In the genomic region with DNA sequence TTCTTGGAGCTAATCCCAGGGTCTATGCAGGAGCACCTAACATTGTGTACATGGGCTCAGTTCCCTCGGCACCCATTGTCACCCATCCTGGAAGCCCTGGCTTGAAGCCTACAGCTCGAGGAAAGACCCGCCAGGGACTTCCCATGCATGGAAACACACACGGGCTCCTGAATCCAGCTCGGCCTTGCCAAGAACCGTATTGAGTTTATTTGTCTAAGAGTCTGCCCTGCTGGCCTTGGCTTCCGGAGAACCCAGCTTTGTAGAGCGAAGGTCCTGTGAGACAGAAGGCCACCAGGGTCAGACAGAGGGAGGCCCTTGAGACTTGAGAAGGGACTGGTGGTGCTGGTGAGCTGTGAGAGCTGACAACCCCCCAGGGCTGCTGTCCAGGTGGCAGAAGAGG, we compare ENCODE assay signal across 13 mouse cellular contexts.
DNase-seq lines count a peak whose midpoint lies in the region; ATAC-seq and TF ChIP-seq lines count a peak whose summit lies in the region.
"Had no signal": no experiment of that assay in that cellular context is flagged by ENCODE, and none has a peak within 500 bp of the region (broad histone marks: within the 10 kb centered on the region; RNA-seq: fewer than 3 reads in every experiment).

No protein-coding gene starts in this region.

- H3K27ac ChIP-seq in hindbrain, postnatal 0 days, result no peak overlapping the region
- no peak overlapping the region for H3K27ac ChIP-seq in hindbrain, embryonic 10.5 days
- peak overlapping the region; percentile 51; the same call in 1 of the 2 replicates for H3K27ac ChIP-seq in lung, embryonic 15.5 days
- H3K27ac ChIP-seq in forebrain, embryonic 16.5 days (ENCODE audit: low read length), result no peak overlapping the region

- H3K9me3 ChIP-seq in hindbrain, postnatal 0 days (ENCODE audit: low read length), result no peaks in the 10 kb centered on the region
- H3K9me3 ChIP-seq in hindbrain, embryonic 10.5 days, result no peaks in the 10 kb centered on the region
- H3K9me3 ChIP-seq in lung, embryonic 15.5 days, result no peaks in the 10 kb centered on the region
- H3K9me3 ChIP-seq in forebrain, embryonic 16.5 days (ENCODE audit: control insufficient read depth, low read length), result no peaks in the 10 kb centered on the region

- H3K4me3 ChIP-seq in hindbrain, postnatal 0 days (ENCODE audit: low read length), result no peak overlapping the region
- H3K4me3 ChIP-seq in hindbrain, embryonic 10.5 days, result no peak overlapping the region
- H3K4me3 ChIP-seq in lung, embryonic 15.5 days, result no peak overlapping the region
- no peak overlapping the region for H3K4me3 ChIP-seq in forebrain, embryonic 16.5 days (replicated peaks; ENCODE audit: low read length)
- H3K4me3 ChIP-seq: myocyte had no signal

- 48% methylated on average over 8 of the region's 8 CpGs for WGBS in hindbrain, postnatal 0 days
- WGBS in hindbrain, embryonic 10.5 days, result 72% methylated on average over 8 of the region's 8 CpGs
- WGBS in lung, embryonic 15.5 days, result 16% methylated on average over 8 of the region's 8 CpGs
- WGBS in forebrain, embryonic 16.5 days, result 66% methylated on average over 8 of the region's 8 CpGs

- no peak overlapping the region for H3K9ac ChIP-seq in hindbrain, postnatal 0 days (replicated peaks; ENCODE audit: low read length)
- no peak overlapping the region for H3K9ac ChIP-seq in lung, embryonic 15.5 days
- no peak overlapping the region for H3K9ac ChIP-seq in forebrain, embryonic 16.5 days (replicated peaks; ENCODE audit: low read depth, low read length)

- intact Hi-C loops in heart, postnatal 25 days (cut with DNase I), result loop anchor here (5.0 kb wide), 2 partner anchors 99 to 106 kb away; no protein-coding TSS in a partner anchor

- H3K27me3 ChIP-seq in hindbrain, postnatal 0 days (ENCODE audit: insufficient read depth, low read length), result no peaks in the 10 kb centered on the region
- H3K27me3 ChIP-seq in hindbrain, embryonic 10.5 days (ENCODE audit: insufficient read depth, poor library complexity, severe bottlenecking), result no peaks in the 10 kb centered on the region
- no peaks in the 10 kb centered on the region for H3K27me3 ChIP-seq in lung, embryonic 15.5 days
- H3K27me3 ChIP-seq in forebrain, embryonic 16.5 days (replicated peaks; ENCODE audit: control insufficient read depth, insufficient read depth, low read length), result no peaks in the 10 kb centered on the region
- H3K27me3 ChIP-seq: CH12.LX had no signal

- peak; percentile 43 for DNase-seq in hindbrain, postnatal 0 days (ENCODE audit: low spot score)
- DNase-seq in hindbrain, embryonic 10.5 days (ENCODE audit: low spot score), result no peak
- DNase-seq in adrenal gland, postnatal 10 days, result peak; percentile 68
- peak; percentile 57 for DNase-seq in heart, postnatal 25 days (ENCODE audit: low spot score)
- DNase-seq in cerebellum, adult 9-10 months, result no peak
- DNase-seq in right cerebral cortex, adult 2 months (ENCODE audit: low spot score in 2 of 2), result no peak
- DNase-seq: cerebellum, adult 11-12 months; right cerebral cortex, postnatal 25 days; thymus, adult 2 months had no signal

- H3K4me2 ChIP-seq in hindbrain, postnatal 0 days (ENCODE audit: low read depth, low read length), result no peak overlapping the region
- no peak overlapping the region for H3K4me2 ChIP-seq in lung, embryonic 15.5 days
- H3K4me2 ChIP-seq in forebrain, embryonic 16.5 days (ENCODE audit: low read length), result no peak overlapping the region

- ATAC-seq in hindbrain, postnatal 0 days, result no peak
- no peak for ATAC-seq in lung, embryonic 15.5 days (ENCODE audit: borderline replicate concordance, extremely low read depth, low FRiP score, low TSS enrichment)
- ATAC-seq in forebrain, embryonic 16.5 days, result no peak

- H3K36me3 ChIP-seq in hindbrain, postnatal 0 days (ENCODE audit: insufficient read depth, low read length), result no peaks in the 10 kb centered on the region
- no peaks in the 10 kb centered on the region for H3K36me3 ChIP-seq in hindbrain, embryonic 10.5 days
- H3K36me3 ChIP-seq in lung, embryonic 15.5 days, result no peaks in the 10 kb centered on the region
- no peaks in the 10 kb centered on the region for H3K36me3 ChIP-seq in forebrain, embryonic 16.5 days (ENCODE audit: control insufficient read depth, insufficient read depth)

- H3K4me1 ChIP-seq in hindbrain, postnatal 0 days (ENCODE audit: insufficient read depth, low read length), result peaks cover 49% of the 10 kb centered on the region
- peaks cover 61% of the 10 kb centered on the region for H3K4me1 ChIP-seq in hindbrain, embryonic 10.5 days (replicated peaks)
- H3K4me1 ChIP-seq in lung, embryonic 15.5 days, result peaks cover 82% of the 10 kb centered on the region
- peaks cover 39% of the 10 kb centered on the region for H3K4me1 ChIP-seq in forebrain, embryonic 16.5 days (replicated peaks; ENCODE audit: control insufficient read depth, insufficient read depth, low read length)

- no peak for TF ChIP-seq CTCF in hindbrain, postnatal 0 days (IDR thresholded peaks at IDR 0.05; ENCODE audit: low read depth)

Comparison
In these comparisons a context has a peak if more than half of its experiments do, and no peak if none do; other contexts are left out.
1. DNase-seq: peak in hindbrain, postnatal 0 days (single experiment), adrenal gland, postnatal 10 days (single experiment) and heart, postnatal 25 days (single experiment); none in hindbrain, embryonic 10.5 days (single experiment), cerebellum, adult 9-10 months (single experiment) and right cerebral cortex, adult 2 months (0 of 2).